Mouse (Mus musculus) neural tube, embryonic 15.5 days (tissue): ENCODE data around the gene Rin2. TPM values are rescaled to one million over a fixed set of nuclear protein-coding genes. Genes with fewer than 3 reads are reported as not detected.

ENCODE experiments used
- ATAC-seq: fragments of 200-750 bp; cut with Nextera tagmentation; 2 replicates; pipeline ENCODE4 v1.8.0; 2017; ENCODE audit warnings: mild to moderate bottlenecking, moderate TSS enrichment, moderate library complexity; ENCODE audit not compliant: low FRiP score
- H3K27ac ChIP-seq: fragments of 300-500 bp; sonication (generic); replicated peaks from 2 replicates; pipeline ENCODE4 v1.5.1; 2015; ENCODE audit warnings: mild to moderate bottlenecking, inconsistent platforms
- H3K27me3 ChIP-seq: fragments of 300-500 bp; sonication (generic); replicated peaks from 2 replicates; pipeline ENCODE4 v1.6.1; 2015; ENCODE audit warnings: inconsistent platforms
- H3K36me3 ChIP-seq: fragments of 300-500 bp; sonication (generic); 2 replicates; pipeline ENCODE4 v1.6.1; 2015; ENCODE audit warnings: inconsistent platforms
- H3K4me1 ChIP-seq: fragments of 300-500 bp; sonication (generic); 2 replicates; pipeline ENCODE4 v1.6.1; 2015; ENCODE audit warnings: inconsistent platforms
- H3K4me2 ChIP-seq: fragments of 300-500 bp; sonication (generic); 2 replicates; pipeline ENCODE4 v1.6.1; 2015; ENCODE audit warnings: inconsistent platforms, mild to moderate bottlenecking, moderate library complexity
- H3K4me3 ChIP-seq: fragments of 300-500 bp; sonication (generic); replicated peaks from 2 replicates; pipeline ENCODE4 v1.5.1; 2015; ENCODE audit warnings: mild to moderate bottlenecking, inconsistent platforms
- H3K9ac ChIP-seq: fragments of 300-500 bp; sonication (generic); replicated peaks from 2 replicates; pipeline ENCODE4 v1.6.1; 2015; ENCODE audit warnings: mild to moderate bottlenecking, inconsistent platforms
- H3K9me3 ChIP-seq: fragments of 300-500 bp; sonication (generic); replicated peaks from 2 replicates; pipeline ENCODE4 v1.6.1; 2016; ENCODE audit warnings: inconsistent platforms
- WGBS: fragments of 180-500 bp; shearing (Covaris S2); methylation state at CpG from one replicate; pipeline ENCODE4 v1.1.7; 2015; ENCODE audit warnings: mixed read lengths; 5-methylcytosine and 5-hydroxymethylcytosine counted together
- polyA plus RNA-seq: library from polyadenylated mRNA; unstranded; fragments of >200 nt; fragmentation: Nextera tagmentation; extraction: Ambion mirVana; gene quantifications from 2 replicates; pipeline ENCODE4 v1.2.1, GENCODE M21; 2015

Gene Rin2
- polyA plus RNA-seq, 1 experiment from 2014 or later: 14.8 TPM

GRCm38 (mm10) chr2:145668135-145668534, 6.9 kb upstream of the Rin2 start:
- no peak overlapping the region for H3K4me3 ChIP-seq
- H3K9me3 ChIP-seq: no peaks in the 10 kb centered on the region
- no peaks in the 10 kb centered on the region for H3K4me1 ChIP-seq
- no peaks in the 10 kb centered on the region for H3K27me3 ChIP-seq
- H3K9ac ChIP-seq: no peak overlapping the region
- H3K36me3 ChIP-seq: no peaks in the 10 kb centered on the region
- H3K4me2 ChIP-seq: no peak overlapping the region
- 84% methylated on average over 4 of the region's 4 CpGs for WGBS
- H3K27ac ChIP-seq: no peak overlapping the region
- no peak for ATAC-seq

- 89% methylated on average over 4 of the region's 4 CpGs for WGBS
- no peak overlapping the region for H3K9ac ChIP-seq
- no peaks in the 10 kb centered on the region for H3K36me3 ChIP-seq
- H3K4me2 ChIP-seq: no peak overlapping the region
- no peak for ATAC-seq
- H3K4me1 ChIP-seq: peaks cover 12% of the 10 kb centered on the region
- H3K27ac ChIP-seq: no peak overlapping the region
- H3K9me3 ChIP-seq: no peaks in the 10 kb centered on the region
- no peak overlapping the region for H3K4me3 ChIP-seq
- no peaks in the 10 kb centered on the region for H3K27me3 ChIP-seq
Observed at GRCm38 (mm10) chr2:145670131-145670530, 4.9 kb upstream of the Rin2 start.

GRCm38 (mm10) chr2:145674496-145675141, 396 bp upstream of the Rin2 start:
- Histone ChIP-seq H3K27ac (0 out of 2 replicates have a peak overlapping the region, but pooled peaks have one; percentile 18), H3K4me1 (peaks cover 31% of the 10 kb centered on the region), H3K9me3 (no peaks in the 10 kb centered on the region), H3K9ac (peak overlapping the region; percentile 53), H3K27me3 (no peaks in the 10 kb centered on the region), H3K4me3 (peak overlapping the region; percentile 56), H3K36me3 (no peaks in the 10 kb centered on the region), H3K4me2 (peak overlapping the region; percentile 75)
- 3% methylated on average over 22 of the region's 23 CpGs for WGBS
- peak; percentile 25; the same call in 1 of the 2 replicates for ATAC-seq

- Histone ChIP-seq H3K9me3 (no peaks in the 10 kb centered on the region), H3K4me1 (peaks cover 31% of the 10 kb centered on the region), H3K4me3 (peak overlapping the region; percentile 56), H3K27ac (peak overlapping the region; percentile 46), H3K36me3 (no peaks in the 10 kb centered on the region), H3K9ac (peak overlapping the region; percentile 53), H3K4me2 (peak overlapping the region; percentile 75), H3K27me3 (no peaks in the 10 kb centered on the region)
- WGBS: 5% methylated on average over 27 of the region's 27 CpGs
- ATAC-seq: peak; percentile 82
Observed at GRCm38 (mm10) chr2:145675756-145676543, 935 bp downstream of the Rin2 start.

GRCm38 (mm10) chr2:145676544-145676925, 1.5 kb downstream of the Rin2 start:
- Histone ChIP-seq H3K4me1 (peaks cover 31% of the 10 kb centered on the region), H3K36me3 (no peaks in the 10 kb centered on the region), H3K4me2 (peak overlapping the region; percentile 75), H3K9me3 (no peaks in the 10 kb centered on the region), H3K9ac (no peak overlapping the region; the same call in 1 of the 2 replicates), H3K27me3 (no peaks in the 10 kb centered on the region), H3K27ac (no peak overlapping the region), H3K4me3 (no peak overlapping the region)
- WGBS: 29% methylated on average over 3 of the region's 3 CpGs
- ATAC-seq: no peak

GRCm38 (mm10) chr2:145676936-145677335, 1.9 kb downstream of the Rin2 start:
- Histone ChIP-seq H3K4me2 (peak overlapping the region; percentile 75), H3K27me3 (no peaks in the 10 kb centered on the region), H3K36me3 (no peaks in the 10 kb centered on the region), H3K9me3 (no peaks in the 10 kb centered on the region), H3K4me1 (peaks cover 31% of the 10 kb centered on the region), H3K27ac (no peak overlapping the region), H3K9ac (no peak overlapping the region), H3K4me3 (no peak overlapping the region)
- WGBS: 91% methylated on average over 2 of the region's 2 CpGs
- ATAC-seq: no peak

- Histone ChIP-seq H3K9ac (no peak overlapping the region), H3K27ac (no peak overlapping the region), H3K4me3 (no peak overlapping the region), H3K4me1 (peaks cover 24% of the 10 kb centered on the region), H3K27me3 (no peaks in the 10 kb centered on the region), H3K36me3 (no peaks in the 10 kb centered on the region), H3K9me3 (no peaks in the 10 kb centered on the region), H3K4me2 (no peak overlapping the region)
- no peak for ATAC-seq
- WGBS: 92% methylated on average over 2 of the region's 2 CpGs
Observed at GRCm38 (mm10) chr2:145680141-145680540, 5.1 kb downstream of the Rin2 start.

GRCm38 (mm10) chr2:145680762-145681161, 5.7 kb downstream of the Rin2 start:
- H3K4me2 ChIP-seq: no peak overlapping the region
- H3K36me3 ChIP-seq: no peaks in the 10 kb centered on the region
- H3K9me3 ChIP-seq: no peaks in the 10 kb centered on the region
- H3K4me1 ChIP-seq: peaks cover 21% of the 10 kb centered on the region
- H3K9ac ChIP-seq: no peak overlapping the region
- no peak for ATAC-seq
- no peak overlapping the region for H3K27ac ChIP-seq
- H3K27me3 ChIP-seq: no peaks in the 10 kb centered on the region
- 86% methylated on average over 9 of the region's 9 CpGs for WGBS
- no peak overlapping the region for H3K4me3 ChIP-seq

GRCm38 (mm10) chr2:145681626-145682025, 6.6 kb downstream of the Rin2 start:
- Histone ChIP-seq H3K36me3 (no peaks in the 10 kb centered on the region), H3K9ac (no peak overlapping the region), H3K4me3 (no peak overlapping the region), H3K4me1 (peaks cover 14% of the 10 kb centered on the region), H3K9me3 (no peaks in the 10 kb centered on the region), H3K27ac (no peak overlapping the region), H3K27me3 (no peaks in the 10 kb centered on the region), H3K4me2 (no peak overlapping the region)
- 89% methylated on average over 4 of the region's 4 CpGs for WGBS
- no peak for ATAC-seq

- Histone ChIP-seq H3K9me3 (no peaks in the 10 kb centered on the region), H3K27me3 (no peaks in the 10 kb centered on the region), H3K4me3 (no peak overlapping the region), H3K4me1 (0 out of 2 replicates have a peak, but pooled peaks cover 6% of the 10 kb centered on the region), H3K9ac (no peak overlapping the region), H3K4me2 (no peak overlapping the region), H3K27ac (no peak overlapping the region), H3K36me3 (no peaks in the 10 kb centered on the region)
- ATAC-seq: no peak
- WGBS: 65% methylated on average over 3 of the region's 3 CpGs
Observed at GRCm38 (mm10) chr2:145682924-145683323, 7.9 kb downstream of the Rin2 start.

- no peak overlapping the region for H3K27ac ChIP-seq
- H3K9ac ChIP-seq: no peak overlapping the region
- no peaks in the 10 kb centered on the region for H3K36me3 ChIP-seq
- H3K27me3 ChIP-seq: no peaks in the 10 kb centered on the region
- H3K4me3 ChIP-seq: no peak overlapping the region
- 64% methylated on average over 3 of the region's 3 CpGs for WGBS
- H3K4me1 ChIP-seq: 0 out of 2 replicates have a peak, but pooled peaks cover 6% of the 10 kb centered on the region
- H3K4me2 ChIP-seq: no peak overlapping the region
- ATAC-seq: no peak
- no peaks in the 10 kb centered on the region for H3K9me3 ChIP-seq
Observed at GRCm38 (mm10) chr2:145683536-145683935, 8.5 kb downstream of the Rin2 start.

GRCm38 (mm10) chr2:145684151-145684550, 9.1 kb downstream of the Rin2 start:
- no peak overlapping the region for H3K4me3 ChIP-seq
- ATAC-seq: no peak
- no peaks in the 10 kb centered on the region for H3K27me3 ChIP-seq
- no peaks in the 10 kb centered on the region for H3K9me3 ChIP-seq
- H3K27ac ChIP-seq: no peak overlapping the region
- H3K9ac ChIP-seq: no peak overlapping the region
- H3K4me1 ChIP-seq: 0 out of 2 replicates have a peak, but pooled peaks cover 6% of the 10 kb centered on the region
- WGBS: 97% methylated on average over 1 of the region's 1 CpGs
- no peak overlapping the region for H3K4me2 ChIP-seq
- H3K36me3 ChIP-seq: no peaks in the 10 kb centered on the region
